Mouse (Mus musculus) neural tube, embryonic 14.5 days (tissue): Measurements from ENCODE around the gene Cacna2d4. TPM values are rescaled to one million over a fixed set of nuclear protein-coding genes. Genes with fewer than 3 reads are reported as not detected.
"Not testable (repeated sequence)": the region's sequence is repeated elsewhere in the genome, so short reads cannot be mapped to it uniquely, and the experiment has no call there.

Source experiments
- ATAC-seq: fragments of 200-750 bp; cut with Nextera tagmentation; 2 replicates; pipeline ENCODE4 v1.8.0; 2017; ENCODE audit warnings: low read depth, mild to moderate bottlenecking, moderate TSS enrichment, moderate library complexity
- H3K27ac ChIP-seq: fragments of 300-500 bp; sonication (generic); 2 replicates; pipeline ENCODE4 v1.5.1; 2014; ENCODE audit warnings: low read depth, mild to moderate bottlenecking, control low read depth, low read length, moderate library complexity, mixed read lengths
- H3K27me3 ChIP-seq: fragments of 300-500 bp; sonication (generic); 2 replicates; pipeline ENCODE4 v1.6.1; 2014; ENCODE audit warnings: low read length; ENCODE audit not compliant: control insufficient read depth, insufficient read depth
- H3K36me3 ChIP-seq: fragments of 300-500 bp; sonication (generic); 2 replicates; pipeline ENCODE4 v1.6.1; 2014; ENCODE audit warnings: low read length, mixed read lengths; ENCODE audit not compliant: control insufficient read depth, insufficient read depth
- H3K4me1 ChIP-seq: fragments of 300-500 bp; sonication (generic); 2 replicates; pipeline ENCODE4 v1.6.1; 2014; ENCODE audit warnings: low read length; ENCODE audit not compliant: control insufficient read depth, insufficient read depth
- H3K4me2 ChIP-seq: fragments of 300-500 bp; sonication (generic); 2 replicates; pipeline ENCODE4 v1.6.1; 2014; ENCODE audit warnings: mild to moderate bottlenecking, low read depth, low read length, control low read depth
- H3K4me3 ChIP-seq: fragments of 300-500 bp; sonication (generic); 2 replicates; pipeline ENCODE4 v1.5.1; 2014; ENCODE audit warnings: low read depth, low read length, control low read depth, mixed read lengths
- H3K9ac ChIP-seq: fragments of 300-500 bp; sonication (generic); replicated peaks from 2 replicates; pipeline ENCODE4 v1.6.1; 2014; ENCODE audit warnings: low read depth, mild to moderate bottlenecking, control low read depth, low read length, mixed read lengths
- H3K9me3 ChIP-seq: fragments of 300-500 bp; sonication (generic); 2 replicates; pipeline ENCODE4 v1.6.1; 2016; ENCODE audit warnings: low read length; ENCODE audit not compliant: control insufficient read depth
- WGBS: fragments of 180-500 bp; shearing (Covaris S2); extraction: QIAGEN DNeasy Blood & Tissue Kit; methylation state at CpG from one replicate; pipeline ENCODE4 v1.1.7; 2014; 5-methylcytosine and 5-hydroxymethylcytosine counted together
- polyA plus RNA-seq: library from polyadenylated mRNA; unstranded; fragments of >200 nt; fragmentation: Nextera tagmentation; extraction: Ambion mirVana; gene quantifications from 2 replicates; pipeline ENCODE4 v1.2.1, GENCODE M21; 2014

Gene Cacna2d4
- polyA plus RNA-seq, 1 experiment from 2014 or later: 0.19 TPM

DNA sequence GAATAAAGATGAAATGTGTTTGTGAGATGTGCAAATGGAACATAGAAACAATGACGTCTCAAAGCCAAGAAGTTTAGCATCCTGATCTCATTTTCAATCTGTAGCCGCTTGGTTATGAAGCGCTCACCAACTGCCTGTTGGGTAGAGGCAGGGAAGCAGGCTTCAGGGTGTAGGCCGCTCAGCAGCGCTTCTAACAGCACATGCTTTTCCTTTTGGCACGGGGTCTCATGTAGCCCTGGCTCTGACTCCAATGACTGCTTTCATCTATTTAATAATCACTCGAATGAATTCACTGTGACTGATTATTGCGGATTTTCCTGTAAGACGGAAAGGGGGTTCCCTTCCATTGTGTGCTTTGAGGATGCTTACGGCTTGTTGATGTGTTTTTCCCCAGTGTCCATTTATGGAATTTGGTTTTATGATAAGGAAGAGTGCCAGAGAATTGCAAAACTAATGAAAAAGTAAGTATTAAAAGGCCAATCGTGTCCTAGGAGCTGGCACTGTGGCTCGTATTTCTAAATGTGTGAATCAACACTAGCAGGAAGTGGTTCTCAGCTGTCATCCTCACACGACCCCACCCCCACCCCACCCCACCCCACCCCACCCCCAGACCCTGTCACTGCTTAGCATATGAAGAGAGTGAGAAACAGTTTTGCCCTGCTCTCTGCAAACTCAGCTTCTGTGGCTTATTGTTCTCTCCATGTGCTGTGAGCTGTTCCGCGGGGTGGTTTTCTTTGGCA lies 37.6 kb upstream of the Cacna2d4 start:
- 36% methylated on average over 15 of the region's 15 CpGs for WGBS
- H3K4me2 ChIP-seq: no peak overlapping the region
- no peak overlapping the region for H3K27ac ChIP-seq
- H3K4me3 ChIP-seq: no peak overlapping the region
- no peak overlapping the region for H3K9ac ChIP-seq
- H3K36me3 ChIP-seq: peaks cover 2% of the 10 kb centered on the region; the same call in 1 of the 2 replicates
- H3K4me1 ChIP-seq: no peaks in the 10 kb centered on the region
- no peaks in the 10 kb centered on the region for H3K27me3 ChIP-seq
- no peaks in the 10 kb centered on the region for H3K9me3 ChIP-seq
- ATAC-seq: no peak

- ATAC-seq: no peak
- Histone ChIP-seq H3K27me3 (no peaks in the 10 kb centered on the region), H3K9ac (no peak overlapping the region), H3K9me3 (no peaks in the 10 kb centered on the region), H3K4me2 (no peak overlapping the region), H3K36me3 (no peaks in the 10 kb centered on the region; the same call in 1 of the 2 replicates), H3K4me1 (no peaks in the 10 kb centered on the region), H3K4me3 (no peak overlapping the region), H3K27ac (no peak overlapping the region)
- 21% methylated on average over 8 of the region's 8 CpGs for WGBS
These were observed 36.9 kb upstream of the Cacna2d4 start for GRCm38 (mm10) chr6:119199274-119199879.

GRCm38 (mm10) chr6:119200362-119200761 lies 36.0 kb upstream of the Cacna2d4 start:
- H3K9me3 ChIP-seq: no peaks in the 10 kb centered on the region
- H3K4me1 ChIP-seq: no peaks in the 10 kb centered on the region
- WGBS: 87% methylated on average over 5 of the region's 5 CpGs
- H3K4me3 ChIP-seq: no peak overlapping the region
- no peak overlapping the region for H3K9ac ChIP-seq
- no peak overlapping the region for H3K27ac ChIP-seq
- ATAC-seq: no peak
- H3K4me2 ChIP-seq: no peak overlapping the region
- no peaks in the 10 kb centered on the region for H3K36me3 ChIP-seq
- no peaks in the 10 kb centered on the region for H3K27me3 ChIP-seq

- no peaks in the 10 kb centered on the region for H3K36me3 ChIP-seq
- H3K4me3 ChIP-seq: no peak overlapping the region
- no peak overlapping the region for H3K4me2 ChIP-seq
- no peaks in the 10 kb centered on the region for H3K9me3 ChIP-seq
- H3K27ac ChIP-seq: no peak overlapping the region
- H3K27me3 ChIP-seq: no peaks in the 10 kb centered on the region
- no peaks in the 10 kb centered on the region for H3K4me1 ChIP-seq
- ATAC-seq: no peak
- H3K9ac ChIP-seq: no peak overlapping the region
- 95% methylated on average over 4 of the region's 4 CpGs for WGBS
These were observed 34.8 kb upstream of the Cacna2d4 start for GRCm38 (mm10) chr6:119201575-119201974.

- no peak for ATAC-seq
- WGBS: 92% methylated on average over 7 of the region's 7 CpGs
- Histone ChIP-seq H3K9me3 (no peaks in the 10 kb centered on the region), H3K4me3 (no peak overlapping the region), H3K36me3 (no peaks in the 10 kb centered on the region), H3K4me1 (no peaks in the 10 kb centered on the region), H3K27me3 (no peaks in the 10 kb centered on the region), H3K9ac (no peak overlapping the region), H3K4me2 (no peak overlapping the region), H3K27ac (no peak overlapping the region)
These were observed 32.0 kb upstream of the Cacna2d4 start for GRCm38 (mm10) chr6:119204286-119204685.

DNA sequence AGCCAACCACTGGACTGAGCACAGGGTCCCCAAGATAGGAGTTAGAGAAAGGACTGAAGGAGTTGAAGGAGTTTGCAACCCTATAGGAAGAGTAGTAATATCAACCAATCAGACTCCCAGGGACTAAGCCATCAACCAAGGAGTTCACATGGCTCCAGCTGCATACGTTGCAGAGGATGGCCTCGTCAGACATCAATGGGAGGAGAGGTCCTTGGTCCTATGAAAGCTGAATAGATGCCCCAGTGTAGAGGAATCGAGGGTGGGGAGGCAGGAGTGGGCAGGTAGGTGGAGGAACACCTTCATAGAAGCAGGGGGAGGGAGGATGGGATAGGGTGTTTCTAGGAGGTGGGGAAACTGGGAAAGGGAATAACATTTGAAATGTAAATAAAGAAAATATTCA lies 31.4 kb upstream of the Cacna2d4 start:
- Histone ChIP-seq H3K4me1 (no peaks in the 10 kb centered on the region), H3K27ac (no peak overlapping the region), H3K9me3 (no peaks in the 10 kb centered on the region), H3K4me2 (no peak overlapping the region), H3K36me3 (no peaks in the 10 kb centered on the region), H3K4me3 (no peak overlapping the region), H3K9ac (no peak overlapping the region), H3K27me3 (no peaks in the 10 kb centered on the region)
- ATAC-seq: no peak
- WGBS: 78% methylated on average over 3 of the region's 3 CpGs

DNA sequence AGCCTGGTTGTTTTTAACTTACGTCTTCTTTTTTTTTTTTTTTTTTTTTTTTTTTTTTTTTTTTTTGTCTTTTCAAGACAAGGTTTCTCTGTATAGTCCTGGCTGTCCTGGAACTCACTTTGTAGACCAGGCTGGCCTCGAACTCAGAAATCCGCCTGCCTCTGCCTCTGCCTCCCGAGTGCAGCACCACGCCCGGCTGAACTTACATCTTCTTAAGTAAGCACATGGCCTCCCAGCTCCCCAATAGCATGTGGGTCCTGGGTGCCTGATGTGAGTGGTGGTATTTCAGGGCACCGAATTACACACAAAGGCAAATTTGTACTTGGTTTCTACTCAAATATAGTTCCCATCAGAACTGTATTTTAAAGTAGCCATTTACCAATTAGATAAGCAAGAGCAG lies 30.3 kb upstream of the Cacna2d4 start:
- not testable (repeated sequence) for ATAC-seq, H3K4me2 ChIP-seq, H3K9me3 ChIP-seq, H3K27me3 ChIP-seq, H3K27ac ChIP-seq, H3K4me3 ChIP-seq, H3K4me1 ChIP-seq, H3K36me3 ChIP-seq, H3K9ac ChIP-seq
- WGBS: 90% methylated on average over 7 of the region's 7 CpGs

DNA sequence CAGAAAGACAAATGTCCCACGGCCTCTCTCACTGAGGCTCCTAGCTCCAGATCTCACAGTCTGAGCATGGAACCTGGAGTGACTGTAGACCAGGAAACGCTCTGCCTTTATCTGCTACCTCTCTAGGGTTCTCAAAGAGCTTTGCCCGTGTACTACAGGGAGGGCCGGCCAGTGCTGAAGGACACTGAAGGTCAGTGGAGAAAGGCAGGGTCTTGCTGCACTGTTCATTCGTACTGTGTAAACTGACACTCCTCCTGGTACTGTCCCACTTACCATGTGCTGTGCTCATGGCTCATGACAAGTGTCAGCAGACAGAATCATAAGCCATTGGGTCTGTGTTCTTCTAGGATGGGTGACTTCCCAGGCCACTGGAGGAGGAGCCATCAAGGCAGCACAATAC lies 23.0 kb upstream of the Cacna2d4 start:
- H3K27ac ChIP-seq: no peak overlapping the region
- no peak for ATAC-seq
- 83% methylated on average over 5 of the region's 5 CpGs for WGBS
- no peaks in the 10 kb centered on the region for H3K27me3 ChIP-seq
- H3K36me3 ChIP-seq: peaks cover 16% of the 10 kb centered on the region; the same call in 1 of the 2 replicates
- H3K9me3 ChIP-seq: no peaks in the 10 kb centered on the region
- H3K9ac ChIP-seq: no peak overlapping the region
- H3K4me2 ChIP-seq: no peak overlapping the region
- no peaks in the 10 kb centered on the region for H3K4me1 ChIP-seq
- H3K4me3 ChIP-seq: no peak overlapping the region

DNA sequence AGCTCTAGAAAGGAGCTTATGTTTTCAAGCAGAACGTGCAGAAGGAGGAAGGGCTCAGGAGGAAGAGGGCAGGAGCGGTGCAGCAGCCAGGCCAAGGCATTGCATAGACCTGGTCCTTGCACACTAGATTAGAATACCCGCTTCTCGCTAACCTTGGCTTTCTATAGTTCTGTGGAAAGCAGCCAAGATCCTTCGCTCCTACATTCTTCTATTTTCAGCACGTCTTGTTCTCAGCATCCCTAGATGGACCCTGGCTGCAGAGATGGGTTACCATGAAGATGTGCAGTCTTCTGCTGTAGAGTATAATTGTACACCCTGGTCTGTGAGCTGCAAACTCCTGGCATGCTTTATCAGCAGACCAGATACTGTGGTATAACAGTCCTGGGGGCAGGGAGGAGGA lies 22.1 kb upstream of the Cacna2d4 start:
- ATAC-seq: no peak
- Histone ChIP-seq H3K9me3 (no peaks in the 10 kb centered on the region), H3K27ac (no peak overlapping the region), H3K4me2 (no peak overlapping the region), H3K4me1 (no peaks in the 10 kb centered on the region), H3K4me3 (no peak overlapping the region), H3K36me3 (peaks cover 16% of the 10 kb centered on the region; the same call in 1 of the 2 replicates), H3K9ac (no peak overlapping the region), H3K27me3 (no peaks in the 10 kb centered on the region)
- WGBS: 60% methylated on average over 6 of the region's 6 CpGs
